Mouse (Mus musculus) midbrain, embryonic 15.5 days (tissue): Measurements from ENCODE around the gene Ccp110. TPM values are rescaled to one million over a fixed set of nuclear protein-coding genes. Genes with fewer than 3 reads are reported as not detected.
A peak's percentile ranks its signal among the peaks of the same experiment; 100 is the strongest.

Experiments
- ATAC-seq: fragments of 200-750 bp; cut with Nextera tagmentation; replicated peaks from 2 replicates; pipeline ENCODE4 v1.8.0; 2017; ENCODE audit warnings: moderate TSS enrichment
- H3K27ac ChIP-seq: fragments of 300-500 bp; sonication (generic); 2 replicates; pipeline ENCODE4 v1.5.1; 2015; ENCODE audit warnings: mild to moderate bottlenecking, inconsistent platforms
- H3K27me3 ChIP-seq: fragments of 300-500 bp; sonication (generic); replicated peaks from 2 replicates; pipeline ENCODE4 v1.6.1; 2015; ENCODE audit warnings: inconsistent platforms
- H3K36me3 ChIP-seq: fragments of 300-500 bp; sonication (generic); replicated peaks from 2 replicates; pipeline ENCODE4 v1.6.1; 2015; ENCODE audit warnings: inconsistent platforms
- H3K4me1 ChIP-seq: fragments of 300-500 bp; sonication (generic); 2 replicates; pipeline ENCODE4 v1.6.1; 2015; ENCODE audit warnings: inconsistent platforms
- H3K4me2 ChIP-seq: fragments of 300-500 bp; sonication (generic); 2 replicates; pipeline ENCODE4 v1.6.1; 2015; ENCODE audit warnings: inconsistent platforms, mild to moderate bottlenecking, moderate library complexity
- H3K4me3 ChIP-seq: fragments of 300-500 bp; sonication (generic); 2 replicates; pipeline ENCODE4 v1.5.1; 2015; ENCODE audit warnings: mild to moderate bottlenecking, inconsistent platforms
- H3K9ac ChIP-seq: fragments of 300-500 bp; sonication (generic); 2 replicates; pipeline ENCODE4 v1.6.1; 2015; ENCODE audit warnings: mild to moderate bottlenecking, inconsistent platforms
- H3K9me3 ChIP-seq: fragments of 300-500 bp; sonication (generic); 2 replicates; pipeline ENCODE4 v1.6.1; 2016; ENCODE audit warnings: inconsistent platforms
- WGBS: fragments of 180-500 bp; shearing (Covaris S2); methylation state at CpG from one replicate; pipeline ENCODE4 v1.1.7; 2015; ENCODE audit warnings: mixed read lengths; 5-methylcytosine and 5-hydroxymethylcytosine counted together
- polyA plus RNA-seq: library from polyadenylated mRNA; unstranded; fragments of >200 nt; fragmentation: Nextera tagmentation; extraction: Ambion mirVana; gene quantifications from 2 replicates; pipeline ENCODE4 v1.2.1, GENCODE M21; 2015

Ccp110 gene
- polyA plus RNA-seq, 1 experiment from 2014 or later: 30.1 TPM

GRCm38 (mm10) chr7:118705101-118705961 lies 7.0 kb upstream of the Ccp110 start, which contains the start of gene Gde1:
Gene Gde1, minus strand, starts transcription at chr7:118705778.
- H3K9ac ChIP-seq: peak within 1 kb of the TSS; percentile 87
- H3K4me3 ChIP-seq: peak within 1 kb of the TSS; percentile 77
- H3K4me1 ChIP-seq: peaks cover 28% of the 10 kb centered on the region
- H3K9me3 ChIP-seq: no peaks in the 10 kb centered on the region
- peak within 1 kb of the TSS; percentile 93 for H3K27ac ChIP-seq
- peak; percentile 95 for ATAC-seq
- H3K4me2 ChIP-seq: peak within 1 kb of the TSS; percentile 53
- WGBS: under 1% methylated on average over 66 of the region's 66 CpGs
- no peaks in the 10 kb centered on the region for H3K27me3 ChIP-seq
- no peaks in the 10 kb centered on the region for H3K36me3 ChIP-seq

GRCm38 (mm10) chr7:118706051-118706450 lies 6.3 kb upstream of the Ccp110 start:
- no peak; the same call in 1 of the 2 replicates for ATAC-seq
- Histone ChIP-seq H3K4me1 (peaks cover 28% of the 10 kb centered on the region), H3K9ac (no peak overlapping the region), H3K27ac (peak overlapping the region; percentile 93), H3K36me3 (no peaks in the 10 kb centered on the region), H3K4me2 (peak overlapping the region; percentile 53), H3K27me3 (no peaks in the 10 kb centered on the region), H3K9me3 (no peaks in the 10 kb centered on the region), H3K4me3 (peak overlapping the region; percentile 77)
- WGBS: 23% methylated on average over 6 of the region's 6 CpGs

- Histone ChIP-seq H3K4me1 (peaks cover 28% of the 10 kb centered on the region), H3K36me3 (no peaks in the 10 kb centered on the region), H3K4me2 (no peak overlapping the region), H3K27ac (no peak overlapping the region), H3K9ac (no peak overlapping the region), H3K9me3 (no peaks in the 10 kb centered on the region), H3K27me3 (no peaks in the 10 kb centered on the region), H3K4me3 (no peak overlapping the region)
- ATAC-seq: no peak
- 91% methylated on average over 5 of the region's 5 CpGs for WGBS
Observed at GRCm38 (mm10) chr7:118706488-118706887, 5.9 kb upstream of the Ccp110 start.

- 72% methylated on average over 2 of the region's 2 CpGs for WGBS
- no peak overlapping the region for H3K4me2 ChIP-seq
Observed at GRCm38 (mm10) chr7:118707216-118707615, 5.1 kb upstream of the Ccp110 start.

GRCm38 (mm10) chr7:118708002-118708401 lies 4.3 kb upstream of the Ccp110 start:
- Histone ChIP-seq H3K27me3 (no peaks in the 10 kb centered on the region), H3K4me3 (no peak overlapping the region), H3K4me1 (peaks cover 29% of the 10 kb centered on the region), H3K9me3 (no peaks in the 10 kb centered on the region), H3K36me3 (no peaks in the 10 kb centered on the region), H3K27ac (no peak overlapping the region), H3K4me2 (no peak overlapping the region), H3K9ac (no peak overlapping the region)
- no peak for ATAC-seq
- 84% methylated on average over 4 of the region's 4 CpGs for WGBS

More at GRCm38 (mm10) chr7:118707216-118707615, 5.1 kb upstream of the Ccp110 start:
- peaks cover 28% of the 10 kb centered on the region for H3K4me1 ChIP-seq
- no peaks in the 10 kb centered on the region for H3K27me3 ChIP-seq
- H3K4me3 ChIP-seq: no peak overlapping the region
- ATAC-seq: no peak
- H3K9me3 ChIP-seq: no peaks in the 10 kb centered on the region
- H3K27ac ChIP-seq: no peak overlapping the region
- H3K36me3 ChIP-seq: no peaks in the 10 kb centered on the region
- H3K9ac ChIP-seq: no peak overlapping the region

- H3K9ac ChIP-seq: no peak overlapping the region
- no peak overlapping the region for H3K27ac ChIP-seq
- H3K36me3 ChIP-seq: peaks cover 7% of the 10 kb centered on the region
- no peak for ATAC-seq
- H3K9me3 ChIP-seq: no peaks in the 10 kb centered on the region
- H3K4me2 ChIP-seq: no peak overlapping the region
- 61% methylated on average over 5 of the region's 5 CpGs for WGBS
- H3K4me1 ChIP-seq: peaks cover 19% of the 10 kb centered on the region
- no peaks in the 10 kb centered on the region for H3K27me3 ChIP-seq
- no peak overlapping the region for H3K4me3 ChIP-seq
Observed at GRCm38 (mm10) chr7:118710776-118711175, 1.6 kb upstream of the Ccp110 start.

GRCm38 (mm10) chr7:118714873-118715272 lies 2.5 kb downstream of the Ccp110 start:
- H3K4me3 ChIP-seq: no peak overlapping the region
- 86% methylated on average over 1 of the region's 1 CpGs for WGBS
- H3K9me3 ChIP-seq: no peaks in the 10 kb centered on the region
- H3K9ac ChIP-seq: no peak overlapping the region
- no peak for ATAC-seq
- no peak overlapping the region for H3K4me2 ChIP-seq
- H3K36me3 ChIP-seq: peaks cover 19% of the 10 kb centered on the region
- H3K4me1 ChIP-seq: peaks cover 12% of the 10 kb centered on the region
- no peak overlapping the region for H3K27ac ChIP-seq
- H3K27me3 ChIP-seq: no peaks in the 10 kb centered on the region

GRCm38 (mm10) chr7:118718066-118718465 lies 5.7 kb downstream of the Ccp110 start:
- peaks cover 35% of the 10 kb centered on the region for H3K36me3 ChIP-seq
- H3K9me3 ChIP-seq: no peaks in the 10 kb centered on the region
- H3K27me3 ChIP-seq: no peaks in the 10 kb centered on the region
- WGBS: 93% methylated on average over 4 of the region's 4 CpGs
- H3K4me3 ChIP-seq: no peak overlapping the region
- no peak overlapping the region for H3K9ac ChIP-seq
- no peak overlapping the region for H3K27ac ChIP-seq
- peaks cover 9% of the 10 kb centered on the region for H3K4me1 ChIP-seq
- ATAC-seq: no peak
- H3K4me2 ChIP-seq: no peak overlapping the region

GRCm38 (mm10) chr7:118723927-118724326 lies 11.6 kb downstream of the Ccp110 start:
- ATAC-seq: no peak
- Histone ChIP-seq H3K36me3 (peaks cover 40% of the 10 kb centered on the region), H3K27me3 (no peaks in the 10 kb centered on the region), H3K4me1 (no peaks in the 10 kb centered on the region), H3K4me3 (no peak overlapping the region), H3K27ac (no peak overlapping the region), H3K9me3 (no peaks in the 10 kb centered on the region), H3K9ac (no peak overlapping the region), H3K4me2 (no peak overlapping the region)
- WGBS: 93% methylated on average over 9 of the region's 9 CpGs

- no peaks in the 10 kb centered on the region for H3K27me3 ChIP-seq
Observed at GRCm38 (mm10) chr7:118725459-118725858, 13.1 kb downstream of the Ccp110 start.

GRCm38 (mm10) chr7:118728846-118729587 lies 16.7 kb downstream of the Ccp110 start:
- WGBS: 96% methylated on average over 13 of the region's 13 CpGs
- ATAC-seq: no peak
- no peaks in the 10 kb centered on the region for H3K9me3 ChIP-seq
- no peak overlapping the region for H3K27ac ChIP-seq
- no peak overlapping the region for H3K9ac ChIP-seq
- no peaks in the 10 kb centered on the region for H3K4me1 ChIP-seq
- H3K4me3 ChIP-seq: no peak overlapping the region
- H3K27me3 ChIP-seq: no peaks in the 10 kb centered on the region
- no peak overlapping the region for H3K4me2 ChIP-seq
- H3K36me3 ChIP-seq: peaks cover 53% of the 10 kb centered on the region

More at GRCm38 (mm10) chr7:118725459-118725858, 13.1 kb downstream of the Ccp110 start:
- Histone ChIP-seq H3K4me1 (no peaks in the 10 kb centered on the region), H3K27ac (no peak overlapping the region), H3K4me2 (no peak overlapping the region), H3K9ac (no peak overlapping the region), H3K9me3 (no peaks in the 10 kb centered on the region), H3K36me3 (peaks cover 53% of the 10 kb centered on the region), H3K4me3 (no peak overlapping the region)
- ATAC-seq: no peak
- 91% methylated on average over 2 of the region's 2 CpGs for WGBS

GRCm38 (mm10) chr7:118731781-118732180 lies 19.4 kb downstream of the Ccp110 start:
- no peak for ATAC-seq
- Histone ChIP-seq H3K4me1 (no peaks in the 10 kb centered on the region), H3K9me3 (no peaks in the 10 kb centered on the region), H3K27me3 (no peaks in the 10 kb centered on the region), H3K4me2 (no peak overlapping the region), H3K9ac (no peak overlapping the region), H3K36me3 (peaks cover 51% of the 10 kb centered on the region), H3K4me3 (no peak overlapping the region), H3K27ac (no peak overlapping the region)
- 95% methylated on average over 3 of the region's 3 CpGs for WGBS
